Mouse (Mus musculus) regulatory T cell (primary cell): ENCODE data around the gene Erc2.
"Not testable (repeated sequence)": the region's sequence is repeated elsewhere in the genome, so short reads cannot be mapped to it uniquely, and the experiment has no call there.

Experiments
- in situ Hi-C: fragments of 300-600 bp; cut with MboI, MseI; formaldehyde crosslinking; loops from one replicate; pipeline ENCODE4 v1.15.1; 2025; ENCODE audit warnings: high pct_unique_total_duplicates

Gene Erc2

DNA sequence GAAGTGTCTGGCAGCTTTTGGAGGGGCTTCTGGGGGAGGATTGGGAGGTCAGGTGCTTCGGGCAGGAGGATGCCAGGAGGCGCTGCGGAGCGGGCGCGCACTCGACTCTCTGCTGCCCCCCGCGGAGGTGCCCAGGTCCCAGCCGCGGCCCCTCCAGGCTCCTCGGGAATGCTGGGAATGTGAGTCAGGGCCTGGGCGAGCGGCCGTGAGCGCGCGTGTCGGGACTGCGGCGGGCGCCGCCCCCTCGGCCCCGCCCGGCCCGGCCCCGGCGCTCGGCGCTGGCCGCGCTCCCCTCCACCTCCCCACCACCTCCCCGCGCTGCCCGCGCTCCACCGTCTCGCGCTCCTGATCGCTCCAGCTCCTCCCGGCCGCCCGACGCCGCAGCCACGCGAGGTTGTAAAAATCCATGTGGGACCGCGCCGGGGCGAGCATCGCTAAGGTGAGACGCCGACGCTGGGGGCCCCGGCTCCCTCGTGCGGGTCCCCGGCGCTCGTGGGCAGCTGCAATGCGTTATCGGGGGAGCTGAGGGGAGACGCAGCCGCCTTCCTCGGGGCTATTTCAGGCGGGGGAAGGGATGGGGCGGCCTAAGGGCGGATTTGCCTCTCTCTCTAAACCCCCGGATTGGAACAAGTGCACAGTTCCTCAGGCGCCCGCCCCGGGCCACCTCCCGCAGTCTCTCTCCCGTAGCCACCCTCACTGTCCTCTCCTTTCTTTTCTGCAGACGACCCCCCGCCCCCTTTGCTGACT, at the start of gene Erc2:
TSS of gene Erc2 (plus strand) at position 253 of the 747 bp plus-strand sequence.
- in situ Hi-C loops, result no loop called here

DNA sequence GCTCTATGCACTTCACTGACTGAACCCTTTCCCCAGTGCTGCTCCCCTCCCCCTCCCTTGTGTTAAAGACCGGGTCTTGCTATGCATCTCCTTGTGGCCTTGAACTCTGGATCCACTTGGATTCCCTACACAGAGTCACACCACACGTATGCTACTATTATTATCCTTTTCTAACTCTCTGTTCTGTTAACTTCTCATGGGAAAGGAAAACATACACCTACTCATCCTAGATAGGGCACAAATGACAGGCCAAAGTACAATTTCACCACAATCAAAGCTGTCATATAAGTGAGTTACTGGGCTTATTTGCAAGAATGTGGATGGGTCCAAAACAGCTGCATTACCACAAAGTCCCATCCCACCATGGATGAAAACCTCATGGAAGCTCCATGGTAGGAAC, 43.8 kb upstream of the Erc2 start:
- in situ Hi-C loops, result no loop called here

DNA sequence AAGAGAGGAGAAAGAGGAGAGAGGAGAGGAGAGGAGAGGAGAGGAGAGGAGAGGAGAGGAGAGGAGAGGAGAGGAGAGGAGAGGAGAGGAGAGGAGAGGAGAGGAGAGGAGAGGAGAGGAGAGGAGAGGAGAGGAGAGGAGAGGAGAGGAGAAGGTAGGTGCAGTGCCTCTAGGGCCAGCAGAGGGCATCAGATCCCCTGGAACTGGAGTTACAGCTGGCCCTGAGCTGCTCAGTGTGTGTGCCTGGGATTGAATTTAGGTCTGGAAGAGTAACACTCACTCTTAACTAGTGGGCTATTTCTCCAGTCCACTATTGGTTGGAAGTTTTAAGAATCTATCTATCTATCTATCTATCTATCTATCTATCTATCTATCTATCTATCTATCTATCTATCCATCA, 32.6 kb upstream of the Erc2 start:
- in situ Hi-C loops, result not testable (repeated sequence)

- in situ Hi-C loops, result no loop called here
Measured at GRCm38 (mm10) chr14:27592163-27592562, 30.1 kb upstream of the Erc2 start.

DNA sequence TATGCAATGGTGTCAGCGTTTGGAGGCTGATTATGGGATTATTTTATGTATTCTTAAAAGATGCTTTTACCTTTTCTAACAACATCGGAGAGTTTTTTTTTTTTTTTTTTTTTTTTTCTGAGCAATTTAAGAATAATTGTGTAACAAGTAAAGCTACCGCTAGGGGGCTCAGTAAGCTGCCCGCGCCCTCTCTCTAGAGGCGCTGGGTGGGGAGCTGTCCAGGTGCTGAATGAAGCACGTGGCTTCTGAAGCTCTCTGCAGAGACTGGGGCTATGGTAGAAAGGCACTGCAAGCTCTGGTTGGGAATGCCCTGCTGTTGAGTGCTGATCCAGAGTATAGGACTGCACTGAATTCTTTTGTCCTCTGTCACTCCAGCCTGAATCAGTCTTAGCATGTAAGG, 26.0 kb upstream of the Erc2 start:
- in situ Hi-C loops, result no loop called here

GRCm38 (mm10) chr14:27602136-27602535, 20.1 kb upstream of the Erc2 start:
- in situ Hi-C loops, result no loop called here

GRCm38 (mm10) chr14:27607419-27607818, 14.8 kb upstream of the Erc2 start:
- in situ Hi-C loops, result no loop called here

- in situ Hi-C loops, result no loop called here
Measured at GRCm38 (mm10) chr14:27613766-27614165, 8.5 kb upstream of the Erc2 start.

DNA sequence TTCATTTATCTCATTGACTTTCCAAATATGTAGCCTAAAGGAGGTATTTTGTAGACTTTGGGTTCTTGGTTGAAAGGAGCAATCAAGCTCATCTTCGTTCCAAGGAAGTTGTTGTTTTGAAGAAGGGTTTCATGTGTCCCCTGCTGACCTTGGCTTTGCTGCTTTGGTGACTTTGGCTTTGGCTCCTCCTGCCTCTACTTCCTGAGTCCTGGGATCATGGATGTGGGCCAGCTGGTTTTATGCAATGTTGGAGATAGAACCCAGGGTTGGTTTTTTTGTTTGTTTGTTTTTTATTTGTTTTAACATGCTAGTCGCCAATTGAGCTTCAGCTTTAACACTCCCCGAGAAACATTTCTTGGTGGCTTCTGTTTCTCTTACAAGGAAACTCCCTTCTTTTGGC, 4.9 kb upstream of the Erc2 start:
- in situ Hi-C loops, result no loop called here

- in situ Hi-C loops, result no loop called here
Measured at GRCm38 (mm10) chr14:27621576-27621975, 652 bp upstream of the Erc2 start.

DNA sequence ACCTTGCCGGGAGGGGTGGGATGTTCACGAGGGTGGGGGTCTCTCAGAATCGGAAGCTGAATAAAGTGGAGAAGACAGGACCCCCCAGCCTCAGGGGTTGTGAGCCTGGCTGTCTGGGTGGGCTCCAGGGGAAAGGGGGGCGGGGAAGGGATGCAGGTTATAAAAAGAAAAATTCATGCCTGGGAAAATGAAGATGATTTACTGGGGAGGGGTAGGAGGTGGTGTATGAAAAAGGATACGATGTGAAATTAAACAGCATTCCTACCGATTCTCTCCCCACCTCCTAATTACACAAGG, 643 bp downstream of the Erc2 start:
- in situ Hi-C loops, result no loop called here

- in situ Hi-C loops, result no loop called here
Measured at GRCm38 (mm10) chr14:27623368-27623767, 1.1 kb downstream of the Erc2 start.

- in situ Hi-C loops, result no loop called here
Measured at GRCm38 (mm10) chr14:27628701-27629100, 6.5 kb downstream of the Erc2 start.

GRCm38 (mm10) chr14:27629369-27630012, 7.3 kb downstream of the Erc2 start:
- in situ Hi-C loops, result no loop called here

GRCm38 (mm10) chr14:27630973-27631640, 8.9 kb downstream of the Erc2 start:
- in situ Hi-C loops, result no loop called here

GRCm38 (mm10) chr14:27634761-27635160, 12.5 kb downstream of the Erc2 start:
- in situ Hi-C loops, result no loop called here

DNA sequence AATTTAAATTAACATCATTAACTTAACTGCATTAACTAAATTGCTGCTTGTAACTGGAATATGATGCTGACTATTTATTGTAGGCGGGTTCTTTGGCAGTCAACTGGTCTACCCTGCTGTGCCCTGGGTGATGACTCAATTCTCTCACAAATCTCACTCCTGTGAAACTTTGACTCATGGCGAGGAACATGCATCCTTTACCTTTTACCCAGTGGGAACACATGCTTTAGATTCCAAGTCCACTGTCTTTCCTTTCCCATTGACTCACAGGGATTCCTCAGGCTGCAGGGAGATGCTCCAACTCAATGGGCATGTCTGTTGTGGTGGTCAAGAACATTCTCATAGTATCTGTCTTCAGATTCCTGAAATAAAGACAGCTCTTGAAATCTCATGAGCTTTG, 14.3 kb downstream of the Erc2 start:
- in situ Hi-C loops, result no loop called here

DNA sequence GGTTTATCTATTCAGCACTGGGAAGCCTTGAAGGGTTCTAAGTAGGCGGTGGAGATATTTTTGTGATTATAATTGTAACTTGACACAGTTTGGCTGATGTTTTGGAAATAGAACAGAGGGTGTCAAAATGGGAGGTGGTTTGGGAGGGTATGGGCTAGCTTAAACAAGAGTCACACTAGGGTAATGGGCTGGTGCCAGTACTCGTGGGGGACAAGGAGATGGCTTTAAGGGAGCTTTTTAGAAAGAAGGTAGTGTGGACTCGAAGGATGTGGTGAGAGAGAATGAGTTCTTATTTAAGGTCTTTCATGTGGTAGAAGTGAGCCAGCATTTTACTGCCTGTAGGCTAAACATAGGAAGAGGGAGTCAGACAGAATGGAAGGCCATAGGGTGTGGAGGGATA, 19.2 kb downstream of the Erc2 start:
- in situ Hi-C loops, result no loop called here

GRCm38 (mm10) chr14:27642981-27643380, 20.8 kb downstream of the Erc2 start:
- in situ Hi-C loops, result no loop called here

DNA sequence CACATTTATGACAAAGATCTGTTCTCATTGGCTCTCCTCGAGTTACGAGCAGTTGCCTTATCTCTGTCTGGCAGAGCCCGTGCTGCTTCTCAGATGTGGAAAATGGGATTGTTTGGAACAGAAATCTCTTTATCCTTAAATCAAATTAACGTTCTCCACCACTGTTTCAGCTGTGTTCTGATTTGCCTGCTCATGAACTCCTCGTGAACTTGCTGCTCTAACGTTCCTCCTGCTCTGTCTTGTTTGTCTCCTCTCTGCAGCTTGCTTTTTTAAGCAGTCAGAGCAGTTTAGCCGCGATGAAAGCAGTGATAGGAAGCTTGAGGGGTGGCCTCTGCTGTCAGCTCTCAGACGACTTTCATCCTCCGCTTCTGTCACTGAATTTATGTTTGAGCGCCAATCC, 32.4 kb downstream of the Erc2 start:
- in situ Hi-C loops, result no loop called here

GRCm38 (mm10) chr14:27658616-27659015, 36.4 kb downstream of the Erc2 start:
- in situ Hi-C loops, result no loop called here

DNA sequence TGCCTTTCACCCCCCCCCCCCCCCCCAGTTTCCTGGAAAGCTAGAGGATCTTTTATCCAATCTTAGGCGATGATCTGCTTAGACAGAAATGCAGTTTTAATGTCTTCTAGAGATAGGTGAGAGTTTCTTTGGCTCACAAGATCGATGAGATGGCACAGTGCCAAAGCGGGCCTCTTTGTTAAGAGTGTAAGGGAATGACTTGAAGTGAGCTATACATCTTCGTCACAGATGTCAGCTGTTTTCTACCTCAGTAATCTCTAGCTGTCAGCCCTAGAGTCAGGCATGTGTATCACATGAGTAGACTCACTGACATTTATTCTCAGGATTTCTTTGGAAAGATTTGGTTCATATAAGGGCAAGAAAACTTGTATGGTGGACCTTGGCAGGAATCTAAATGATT, 39.2 kb downstream of the Erc2 start:
- in situ Hi-C loops, result no loop called here

GRCm38 (mm10) chr14:27662251-27662650, 40.0 kb downstream of the Erc2 start:
- in situ Hi-C loops, result no loop called here
